Mouse (Mus musculus): ENCODE measurements at regions not wholly inside any gene's neighbourhood (a gene's known extent, or its start where the extent isn't known, plus 50 kb on each side); places are given as distances from the start of the nearest gene placed in this dataset.

DNA sequence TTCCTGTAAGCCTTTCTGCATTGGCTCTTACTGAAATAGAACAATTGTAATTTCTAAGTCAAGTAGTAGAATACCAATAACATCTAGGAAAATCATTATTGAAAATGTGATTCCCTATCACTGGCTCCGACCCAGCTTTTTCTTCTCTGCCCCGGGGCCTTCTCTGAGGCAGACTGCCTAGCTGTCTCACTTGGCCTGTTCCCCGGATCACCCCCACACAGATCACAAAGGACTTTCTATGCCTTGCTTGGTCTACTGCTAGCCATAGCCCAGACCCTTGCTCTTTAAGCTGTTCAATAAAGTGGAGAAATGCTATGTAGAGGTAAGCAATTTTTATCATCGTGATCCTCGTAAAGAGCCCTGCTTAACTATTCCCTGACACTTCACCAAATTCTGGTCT lies 212.1 kb downstream of the Adamts15 start:
- no peak overlapping the region for H3K4me2 ChIP-seq (ENCODE audit: insufficient read depth, low read depth, poor library complexity, severe bottlenecking)
- TF ChIP-seq ELF1 (IDR thresholded peaks at IDR 0.05; ENCODE audit: low read depth, low read length) (no peak), EP300 (IDR thresholded peaks at IDR 0.05; ENCODE audit: low read length) (no peak), E2F4 (IDR thresholded peaks at IDR 0.05; ENCODE audit: insufficient replicate concordance, low read depth, low read length) (no peak), SMC3 (IDR thresholded peaks at IDR 0.05; ENCODE audit: low read depth, low read length) (no peak), IRF4 (IDR thresholded peaks at IDR 0.05; ENCODE audit: low read depth, low read length) (no peak), MAX (IDR thresholded peaks at IDR 0.05; ENCODE audit: low read length) (no peak), ETS1 (conservative IDR thresholded peaks at IDR 0.05; ENCODE audit: low read depth, low read length) (no peak), NELFE (IDR thresholded peaks at IDR 0.05; ENCODE audit: low read depth, low read length) (no peak), UBTF (IDR thresholded peaks at IDR 0.05; ENCODE audit: low read depth, low read length) (no peak), TCF12 (IDR thresholded peaks at IDR 0.05; ENCODE audit: low read depth, low read length) (no peak), POLR2A (IDR thresholded peaks at IDR 0.05; ENCODE audit: low read depth, low read length) (no peak), USF2 (conservative IDR thresholded peaks at IDR 0.05; ENCODE audit: low read depth, low read length) (no peak), POLR2AphosphoS2 (IDR thresholded peaks at IDR 0.05; ENCODE audit: low read depth, low read length) (no peak), HCFC1 (IDR thresholded peaks at IDR 0.05; ENCODE audit: low read depth, low read length) (no peak), ZKSCAN1 (IDR thresholded peaks at IDR 0.05; ENCODE audit: borderline replicate concordance, low read depth, low read length) (no peak), CHD2 (IDR thresholded peaks at IDR 0.05; ENCODE audit: low read length) (no peak)
- no peak overlapping the region for H3K9ac ChIP-seq (ENCODE audit: insufficient read depth, low read depth)
- dilution Hi-C loops (cut with MboI; ENCODE audit: extremely low pct_ligation_motif_present, extremely low pct_unique_long_range_greater_than_20kb, low sequenced_read_pairs) = no loop called here
- H3K79me2 ChIP-seq (replicated peaks; ENCODE audit: control insufficient read depth, extremely low read depth, insufficient read depth, poor library complexity, severe bottlenecking) = no peaks in the 10 kb centered on the region
- H3K27me3 ChIP-seq (replicated peaks) = no peaks in the 10 kb centered on the region
- no peaks in the 10 kb centered on the region for H3K36me3 ChIP-seq (replicated peaks in 1 of 2; ENCODE audit: control insufficient read depth in 1 of 2, insufficient read depth in 1 of 2, low read length in 1 of 2)
- no peaks in the 10 kb centered on the region for H3K9me3 ChIP-seq (replicated peaks; ENCODE audit: low read length)
- no peak for DNase-seq (ENCODE audit: extremely low read depth)
- in situ Hi-C loops (cut with MboI; ENCODE audit: low pct_ligation_motif_present, low pct_unique_long_range_greater_than_20kb, low sequenced_read_pairs) = no loop called here
- H3K4me1 ChIP-seq (ENCODE audit: control insufficient read depth in 1 of 2, insufficient read depth in 2 of 2) = no peaks in the 10 kb centered on the region
- no peak overlapping the region for H3K4me3 ChIP-seq (replicated peaks in 1 of 3; ENCODE audit: low read depth in 2 of 3, low read length in 2 of 3, poor library complexity in 1 of 3)
- H3K27ac ChIP-seq (ENCODE audit: insufficient read depth, low read depth) = no peak overlapping the region

DNA sequence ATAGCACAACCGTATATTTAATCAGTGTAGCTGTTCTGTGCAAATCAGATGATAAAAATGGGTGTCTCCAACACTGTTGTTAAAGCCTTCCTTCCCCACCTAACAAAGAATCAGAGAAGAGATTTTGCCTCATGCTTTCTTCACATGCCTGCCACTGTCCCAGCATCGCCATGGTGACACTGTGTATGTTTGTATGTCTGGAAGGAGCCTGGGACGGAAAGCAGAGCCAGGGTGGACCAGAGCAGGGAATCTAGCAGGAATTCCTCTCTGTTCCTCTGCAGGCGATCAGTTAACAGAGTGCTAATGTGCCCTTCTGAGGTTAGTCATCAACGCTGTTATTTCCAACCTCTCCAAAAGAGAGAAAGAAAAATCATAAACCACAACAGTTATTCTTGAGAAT lies 222.4 kb downstream of the Adamts15 start:
- dilution Hi-C loops (cut with MboI; ENCODE audit: extremely low pct_ligation_motif_present, extremely low pct_unique_long_range_greater_than_20kb, low sequenced_read_pairs) = no loop called here

More for the DNA sequence above, 222.4 kb downstream of the Adamts15 start:
- Histone ChIP-seq H3K9me3 (replicated peaks; ENCODE audit: low read length) (no peaks in the 10 kb centered on the region), H3K4me1 (ENCODE audit: control insufficient read depth in 1 of 2, insufficient read depth in 2 of 2) (no peaks in the 10 kb centered on the region), H3K79me2 (replicated peaks; ENCODE audit: control insufficient read depth, extremely low read depth, insufficient read depth, poor library complexity, severe bottlenecking) (no peaks in the 10 kb centered on the region), H3K4me2 (ENCODE audit: insufficient read depth, low read depth, poor library complexity, severe bottlenecking) (no peak overlapping the region), H3K36me3 (replicated peaks in 1 of 2; ENCODE audit: control insufficient read depth in 1 of 2, insufficient read depth in 1 of 2, low read length in 1 of 2) (no peaks in the 10 kb centered on the region), H3K27me3 (replicated peaks) (no peaks in the 10 kb centered on the region), H3K9ac (ENCODE audit: insufficient read depth, low read depth) (no peak overlapping the region), H3K27ac (ENCODE audit: insufficient read depth, low read depth) (no peak overlapping the region), H3K4me3 (replicated peaks in 1 of 3; ENCODE audit: low read depth in 2 of 3, low read length in 2 of 3, poor library complexity in 1 of 3) (no peak overlapping the region)
- DNase-seq (ENCODE audit: extremely low read depth) = no peak
- in situ Hi-C loops (cut with MboI; ENCODE audit: low pct_ligation_motif_present, low pct_unique_long_range_greater_than_20kb, low sequenced_read_pairs) = no loop called here
- no peak for TF ChIP-seq E2F4 (IDR thresholded peaks at IDR 0.05; ENCODE audit: insufficient replicate concordance, low read depth, low read length)
- TF ChIP-seq PAX5 (IDR thresholded peaks at IDR 0.05; ENCODE audit: low read length) = no peak
- no peak for TF ChIP-seq IRF4 (IDR thresholded peaks at IDR 0.05; ENCODE audit: low read depth, low read length)
- TF ChIP-seq TBP (conservative IDR thresholded peaks at IDR 0.05; ENCODE audit: low read depth, low read length) = no peak
- no peak for TF ChIP-seq ZMIZ1 (IDR thresholded peaks at IDR 0.05; ENCODE audit: low read depth, low read length)
- TF ChIP-seq KAT2A (IDR thresholded peaks at IDR 0.05; ENCODE audit: insufficient replicate concordance, low read length) = no peak
- TF ChIP-seq ZKSCAN1 (IDR thresholded peaks at IDR 0.05; ENCODE audit: borderline replicate concordance, low read depth, low read length) = no peak

Data from CH12.LX (cell line).